Mouse (Mus musculus): Measurements from ENCODE around the gene Kit.

DNA sequence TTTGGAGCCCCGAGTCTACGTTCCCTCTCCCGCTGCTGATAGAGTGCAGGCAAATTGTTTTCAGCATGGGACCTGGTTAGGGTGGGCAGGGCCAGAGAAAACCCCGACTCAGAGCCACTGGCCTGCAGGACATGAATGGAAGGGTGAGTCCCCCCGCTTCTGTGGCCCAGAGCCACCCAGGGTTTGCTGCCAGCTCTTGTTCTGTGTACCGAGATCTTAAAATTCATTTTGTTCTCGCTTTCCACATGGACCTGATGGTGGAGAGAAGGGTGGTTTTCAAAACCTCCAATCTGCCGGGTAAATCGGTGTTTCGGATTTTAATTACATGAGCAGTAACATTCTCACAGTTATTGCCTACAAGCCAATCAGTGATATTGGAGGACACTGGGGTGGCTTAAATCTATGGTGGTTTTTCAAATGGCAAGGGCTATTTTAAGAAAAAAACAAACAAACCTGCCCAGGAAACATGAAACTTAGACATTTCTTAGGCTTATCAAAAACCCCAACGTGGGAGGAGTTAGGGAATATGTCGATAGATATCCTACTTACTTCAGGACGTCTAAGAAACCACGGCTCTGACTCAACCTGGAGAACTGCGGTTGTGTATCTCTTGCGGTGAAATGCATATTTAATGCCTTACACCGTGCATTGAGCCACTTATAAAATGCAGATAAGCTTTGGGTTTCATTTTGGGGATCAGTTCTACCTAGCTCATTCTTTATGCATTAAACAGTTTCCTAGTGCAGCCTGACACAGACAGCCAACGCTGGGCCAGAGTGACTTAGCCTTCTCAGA lies 58.3 kb downstream of the Kit start:
- TF ChIP-seq CTCF (IDR thresholded peaks at IDR 0.05; ENCODE audit: extremely low read depth, insufficient read depth, low read length): no peak
- no peak for TF ChIP-seq POLR2A (IDR thresholded peaks at IDR 0.05; ENCODE audit: extremely low read depth, insufficient read depth, low read length)

Data from cortical plate, adult 2 months (tissue).